Mouse (Mus musculus): ENCODE measurements around the gene Gm12888. TPM values are rescaled to one million over a fixed set of nuclear protein-coding genes. Genes with fewer than 3 reads are reported as not detected.
"Not testable (repeated sequence)": the region's sequence is repeated elsewhere in the genome, so short reads cannot be mapped to it uniquely, and the experiment has no call there.

The Gm12888 gene
- not detected in 2 replicates for polyA plus RNA-seq (2012; rRNA removed)

GRCm38 (mm10) chr4:121324817-121325216, at the start of gene Gm12888:
Gene Gm12888, minus strand, starts transcription at chr4:121324917.
- not testable (repeated sequence) for DNase-seq (ENCODE audit: low read depth, low spot score)
- WGBS = 68% methylated on average over 5 of the region's 5 CpGs

Other genes with a start within 250 kb of the Gm12888 start
- 14.3 and 14.9 TPM in 2 replicates for gene Zmpste24, start 226.7 kb downstream of the Gm12888 start, polyA plus RNA-seq (2012; rRNA removed)
- not detected in 2 replicates for gene Tmco2, start 215.7 kb downstream of the Gm12888 start, polyA plus RNA-seq (2012; rRNA removed)
- gene Rlf, start 109.8 kb downstream of the Gm12888 start, polyA plus RNA-seq (2012; rRNA removed) = 1.6 and 3.0 TPM in 2 replicates
- gene Gm12886, start 98.2 kb upstream of the Gm12888 start, polyA plus RNA-seq (2012; rRNA removed) = not detected in 2 replicates